Mouse (Mus musculus): ENCODE measurements at regions not wholly inside any gene's neighbourhood (a gene's known extent, or its start where the extent isn't known, plus 50 kb on each side); places are given as distances from the start of the nearest gene placed in this dataset.

GRCm38 (mm10) chr8:80422190-80422589 is 71.4 kb upstream of the Gypa start:
- intact Hi-C loops (cut with DNase I), result no loop called here
- DNase-seq (ENCODE audit: low spot score in 2 of 2), result no peak

- DNase-seq (ENCODE audit: low spot score in 2 of 2), result no peak
- intact Hi-C loops (cut with DNase I), result no loop called here
These were observed 77.5 kb upstream of the Gypa start for GRCm38 (mm10) chr8:80416121-80416520.

- no peak for DNase-seq (ENCODE audit: low spot score in 2 of 2)
- intact Hi-C loops (cut with DNase I), result no loop called here
These were observed 93.9 kb upstream of the Gypa start for GRCm38 (mm10) chr8:80399594-80400207.

GRCm38 (mm10) chr8:80395010-80395409 is 98.6 kb upstream of the Gypa start:
- intact Hi-C loops (cut with DNase I), result no loop called here
- no peak for DNase-seq (ENCODE audit: low spot score in 2 of 2)

DNA sequence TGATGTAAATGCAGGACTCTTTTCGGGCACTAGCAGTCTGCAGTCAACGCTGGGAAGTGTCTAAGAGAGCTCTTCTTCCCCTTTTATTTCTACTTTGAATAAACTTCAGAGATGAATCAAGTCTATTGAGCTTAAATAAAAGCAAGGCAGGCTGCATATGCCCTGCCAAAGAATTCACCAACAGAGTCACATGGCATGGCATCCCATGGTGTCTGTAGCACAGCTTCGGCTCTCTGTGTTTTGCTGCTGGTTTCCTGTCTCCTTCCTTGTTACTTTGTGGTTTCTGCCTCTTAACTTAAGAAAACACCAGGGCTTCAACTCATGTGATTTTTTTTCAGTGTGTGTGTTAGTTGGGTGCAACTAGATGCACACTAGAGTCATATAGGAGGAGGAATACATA is 100.5 kb upstream of the Gypa start:
- DNase-seq (ENCODE audit: low spot score in 2 of 2), result no peak
- intact Hi-C loops (cut with DNase I), result no loop called here

DNA sequence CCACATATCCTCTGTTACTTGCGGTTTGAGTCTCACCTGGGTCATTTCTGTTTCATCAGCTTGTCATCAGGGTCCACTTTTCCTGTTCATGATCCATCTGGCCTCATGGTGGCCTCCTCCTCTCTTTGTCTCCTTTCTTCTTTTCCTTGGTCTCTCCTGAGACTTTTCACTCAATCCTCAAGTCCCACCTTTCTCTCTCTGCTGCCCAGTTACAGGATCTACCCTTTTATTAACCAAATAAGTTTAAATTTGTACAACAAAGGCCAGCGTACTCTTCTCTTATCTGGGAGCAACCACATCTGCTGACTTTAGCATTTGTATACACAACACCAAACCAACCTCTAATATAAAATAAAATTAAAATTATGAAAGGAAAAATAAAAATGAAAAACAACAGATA is 124.4 kb upstream of the Gypa start:
- DNase-seq (ENCODE audit: low spot score in 2 of 2), result no peak
- intact Hi-C loops (cut with DNase I), result no loop called here

- intact Hi-C loops (cut with DNase I), result no loop called here
- no peak for DNase-seq (ENCODE audit: low spot score in 2 of 2)
These were observed 129.5 kb upstream of the Gypa start for GRCm38 (mm10) chr8:80364059-80364458.

GRCm38 (mm10) chr8:80343299-80343698 is 150.3 kb upstream of the Gypa start:
- intact Hi-C loops (cut with DNase I), result no loop called here
- DNase-seq (ENCODE audit: low spot score in 2 of 2), result no peak

- intact Hi-C loops (cut with DNase I), result no loop called here
- DNase-seq (ENCODE audit: low spot score in 2 of 2), result no peak
These were observed 155.7 kb upstream of the Gypa start for GRCm38 (mm10) chr8:80337872-80338271.

DNA sequence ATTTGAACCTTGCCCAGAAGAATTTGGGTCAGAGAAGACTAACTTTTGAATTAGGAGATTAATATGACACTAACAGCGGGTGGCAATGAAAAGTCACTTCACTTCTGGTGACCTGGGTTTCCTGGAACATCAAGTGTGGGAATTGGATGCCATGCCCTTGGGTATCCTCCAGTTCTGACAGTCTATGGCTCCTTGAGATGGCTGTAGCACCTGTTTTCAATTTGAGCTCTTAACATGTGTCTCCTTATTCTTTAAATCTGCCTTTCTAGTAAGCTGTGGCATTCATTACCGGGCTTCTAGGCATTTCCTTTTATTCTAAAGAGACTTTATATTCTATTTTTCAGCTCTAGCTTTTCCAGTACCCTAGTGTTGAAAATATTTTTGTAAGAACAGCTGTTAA is 164.9 kb upstream of the Gypa start:
- intact Hi-C loops (cut with DNase I), result no loop called here
- no peak for DNase-seq (ENCODE audit: low spot score in 2 of 2)

- no peak for DNase-seq (ENCODE audit: low spot score in 2 of 2)
- intact Hi-C loops (cut with DNase I), result no loop called here
These were observed 167.7 kb upstream of the Gypa start for GRCm38 (mm10) chr8:80325859-80326258.

DNA sequence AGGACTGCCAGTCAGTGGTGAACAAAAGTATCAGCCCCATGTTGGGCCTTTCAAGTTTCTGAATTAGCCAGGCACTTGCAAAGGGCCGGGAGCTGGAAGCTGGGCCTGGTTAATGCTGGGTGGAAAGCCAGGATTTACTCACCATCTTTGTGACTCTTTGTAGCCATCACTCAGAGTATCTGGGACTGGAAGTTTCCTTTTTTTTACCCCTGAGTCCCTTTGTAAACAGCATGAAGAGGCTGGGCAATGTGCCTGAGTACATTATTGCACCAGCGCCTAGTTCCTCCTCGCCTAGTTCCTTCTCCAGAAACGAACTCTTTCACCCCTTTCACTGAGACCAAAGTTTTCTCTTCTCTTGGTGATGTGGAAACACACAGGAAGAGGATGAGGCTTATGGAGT is 168.4 kb upstream of the Gypa start:
- DNase-seq (ENCODE audit: low spot score in 2 of 2), result peak in 1 of 2 experiments; percentile 13
- intact Hi-C loops (cut with DNase I), result no loop called here

- intact Hi-C loops (cut with DNase I), result loop anchor here (10.0 kb wide), 1 partner anchor 264 kb away; the partner anchor contains the start of gene Hhip
- DNase-seq (ENCODE audit: low spot score in 2 of 2), result no peak
These were observed 175.2 kb upstream of the Gypa start for GRCm38 (mm10) chr8:80318231-80318870.

DNA sequence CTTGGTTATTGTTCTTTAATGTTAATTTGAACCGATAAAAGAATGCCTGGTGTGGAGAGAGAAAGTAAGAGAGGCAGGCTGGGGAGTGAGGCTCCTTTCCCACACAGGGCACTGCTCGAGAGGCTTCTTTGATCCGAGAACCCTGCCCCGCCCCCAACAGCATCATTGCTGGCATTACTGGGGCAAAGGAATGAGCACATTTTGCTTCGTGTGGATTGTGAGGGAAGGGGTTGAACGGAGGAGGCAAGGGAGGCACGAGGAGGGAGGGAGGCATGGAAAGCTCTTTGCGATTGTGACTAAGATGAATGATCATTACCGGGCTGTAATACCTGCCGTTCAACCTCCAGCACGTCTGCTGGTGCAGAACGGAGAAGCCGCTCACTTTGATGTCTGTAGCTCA is 178.2 kb upstream of the Gypa start:
- intact Hi-C loops (cut with DNase I), result loop anchor here (10.0 kb wide), 1 partner anchor 261 kb away; the partner anchor contains the start of gene Hhip
- peak; percentile 32 to 47 for DNase-seq (ENCODE audit: low spot score in 2 of 2)

GRCm38 (mm10) chr8:80314826-80315225 is 178.8 kb upstream of the Gypa start:
- intact Hi-C loops (cut with DNase I), result loop anchor here (10.0 kb wide), 1 partner anchor 260 kb away; the partner anchor contains the start of gene Hhip
- DNase-seq (ENCODE audit: low spot score in 2 of 2), result peak; percentile 42 to 59

- no peak for DNase-seq (ENCODE audit: low spot score in 2 of 2)
- intact Hi-C loops (cut with DNase I), result loop anchor here (10.0 kb wide), 1 partner anchor 259 kb away; the partner anchor contains the start of gene Hhip
These were observed 179.5 kb upstream of the Gypa start for GRCm38 (mm10) chr8:80313883-80314635.

DNA sequence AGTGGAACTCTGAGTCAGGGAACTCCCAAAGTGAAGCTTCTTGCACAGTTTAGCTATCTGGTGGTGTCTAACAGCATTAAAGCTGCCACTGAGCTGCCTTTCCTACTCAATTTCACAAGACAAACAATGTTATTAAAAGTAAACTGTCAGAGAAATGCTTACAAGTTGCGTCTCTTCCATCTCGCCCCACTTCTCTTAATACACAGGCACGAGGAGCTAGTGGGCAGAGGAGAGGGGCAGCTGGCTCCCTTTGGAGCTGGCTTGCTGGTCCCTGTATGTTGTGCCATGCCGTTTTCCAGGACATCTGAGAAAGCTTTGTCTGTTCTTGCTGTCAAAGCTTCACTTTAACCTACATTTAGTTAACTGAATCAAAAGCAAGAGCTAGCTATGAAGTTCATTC is 185.8 kb upstream of the Gypa start:
- intact Hi-C loops (cut with DNase I), result no loop called here

DNA sequence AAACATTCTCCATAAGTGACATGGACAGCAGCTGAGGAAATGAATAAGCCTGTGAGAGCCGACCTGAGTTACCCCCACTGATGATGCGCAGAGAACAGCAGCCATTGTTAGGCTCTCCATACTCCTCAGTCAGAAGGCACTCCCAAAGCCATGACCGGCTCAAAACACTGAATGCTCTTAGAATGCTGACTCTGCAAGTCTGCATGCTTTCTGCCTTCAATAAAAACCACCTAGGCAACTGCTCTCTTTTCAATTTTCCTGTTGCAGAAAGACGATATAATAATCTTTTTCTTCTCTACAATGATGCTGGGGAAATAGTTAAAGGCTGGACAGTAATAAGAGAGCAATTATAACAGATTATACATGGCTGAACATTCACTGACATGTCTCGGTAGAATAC is 195.0 kb upstream of the Gypa start:
- intact Hi-C loops (cut with DNase I), result no loop called here
- DNase-seq (ENCODE audit: low spot score in 2 of 2), result no peak

More for the DNA sequence above, 185.8 kb upstream of the Gypa start:
- DNase-seq (ENCODE audit: low spot score in 2 of 2), result no peak

GRCm38 (mm10) chr8:80290311-80290710 is 203.3 kb upstream of the Gypa start:
- no peak for DNase-seq (ENCODE audit: low spot score in 2 of 2)
- intact Hi-C loops (cut with DNase I), result no loop called here

DNA sequence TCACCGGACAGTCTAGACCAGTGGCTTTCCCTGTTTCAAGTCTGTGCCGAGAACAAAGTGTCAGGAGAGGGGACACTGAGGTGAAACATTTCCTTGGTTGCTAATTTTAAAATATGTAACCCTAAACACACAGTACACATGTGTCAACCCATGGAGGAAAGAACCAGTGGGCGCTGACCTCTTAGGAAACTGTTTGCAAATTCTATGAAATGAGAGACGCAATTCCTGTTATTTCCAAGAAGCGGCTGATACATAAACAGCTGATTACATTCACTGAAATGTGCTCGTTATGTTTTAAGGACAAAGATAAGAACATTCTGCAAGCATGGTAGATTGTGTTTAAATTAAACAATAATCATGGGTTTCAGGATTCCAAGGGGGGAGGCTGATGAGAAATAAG is 204.3 kb upstream of the Gypa start:
- DNase-seq (ENCODE audit: low spot score in 2 of 2), result no peak
- intact Hi-C loops (cut with DNase I), result no loop called here
